Mouse (Mus musculus) liver, postnatal 0 days (tissue): ENCODE data around the gene Ppp1r3c. TPM values are rescaled to one million over a fixed set of nuclear protein-coding genes. Genes with fewer than 3 reads are reported as not detected.
A peak's percentile ranks its signal among the peaks of the same experiment; 100 is the strongest.

Experiments
- ATAC-seq: fragments of 200-750 bp; cut with Nextera tagmentation; 2 replicates; pipeline ENCODE4 v1.8.0; 2017; ENCODE audit warnings: mild to moderate bottlenecking, moderate library complexity
- DNase-seq: peaks from one replicate; pipeline ENCODE4 v3.0.0-alpha.2; 2016
- H3K27ac ChIP-seq: fragments of 300-500 bp; sonication (generic); 2 replicates; pipeline ENCODE4 v1.5.1; 2014; ENCODE audit warnings: antibody characterized with exemption, moderate library complexity, mild to moderate bottlenecking, low read depth
- H3K27me3 ChIP-seq: fragments of 300-500 bp; sonication (generic); 2 replicates; pipeline ENCODE4 v1.6.1; 2014; ENCODE audit warnings: low read length, control low read depth, mixed read lengths; ENCODE audit not compliant: insufficient read depth
- H3K36me3 ChIP-seq: fragments of 300-500 bp; sonication (generic); replicated peaks from 2 replicates; pipeline ENCODE4 v1.6.1; 2014; ENCODE audit warnings: mild to moderate bottlenecking, control low read depth, low read length, moderate library complexity, mixed read lengths; ENCODE audit not compliant: insufficient read depth
- H3K4me1 ChIP-seq: fragments of 300-500 bp; sonication (generic); 2 replicates; pipeline ENCODE4 v1.6.1; 2014; ENCODE audit warnings: antibody characterized with exemption, mild to moderate bottlenecking, control low read depth; ENCODE audit not compliant: insufficient read depth
- H3K4me2 ChIP-seq: fragments of 300-500 bp; sonication (generic); 2 replicates; pipeline ENCODE4 v1.6.1; 2014; ENCODE audit warnings: low read depth, mild to moderate bottlenecking, low read length, moderate library complexity, mixed read lengths
- H3K4me3 ChIP-seq: fragments of 300-500 bp; sonication (generic); 2 replicates; pipeline ENCODE4 v1.5.1; 2014; ENCODE audit warnings: low read depth, low read length
- H3K9ac ChIP-seq: fragments of 300-500 bp; sonication (generic); replicated peaks from 2 replicates; pipeline ENCODE4 v1.6.1; 2014; ENCODE audit warnings: mild to moderate bottlenecking, moderate library complexity
- H3K9me3 ChIP-seq: fragments of 300-500 bp; sonication (generic); 2 replicates; pipeline ENCODE4 v1.6.1; 2016; ENCODE audit warnings: mild to moderate bottlenecking, control low read depth, low read length, mixed read lengths
- CTCF ChIP-seq: sonication (generic); IDR thresholded peaks from 2 replicates; pipeline ENCODE4 v1.5.1; 2016; ENCODE audit warnings: antibody characterized with exemption, low read depth
- EP300 ChIP-seq: IDR thresholded peaks from 2 replicates; pipeline ENCODE4 v1.6.1; 2016; ENCODE audit warnings: antibody characterized with exemption, low read depth, mild to moderate bottlenecking
- WGBS: fragments of 180-500 bp; shearing (Covaris S2); extraction: QIAGEN DNeasy Blood & Tissue Kit; methylation state at CpG from one replicate; pipeline ENCODE4 v1.1.7; 2014; ENCODE audit not compliant: insufficient replicate concordance; 5-methylcytosine and 5-hydroxymethylcytosine counted together
- polyA plus RNA-seq: library from polyadenylated mRNA; unstranded; fragments of >200 nt; fragmentation: Nextera tagmentation; extraction: Ambion mirVana; gene quantifications from 2 replicates; pipeline ENCODE4 v1.2.1, GENCODE M21; 2015

The Ppp1r3c gene
- polyA plus RNA-seq, 1 experiment from 2014 or later: 11.3 TPM

- DNase-seq: no peak
- no peak overlapping the region for H3K4me2 ChIP-seq
- no peaks in the 10 kb centered on the region for H3K9me3 ChIP-seq
- peak overlapping the region; percentile 76 for H3K27ac ChIP-seq
- ATAC-seq: no peak
- no peak overlapping the region for H3K4me3 ChIP-seq
- TF ChIP-seq CTCF (no peak), EP300 (no peak)
- no peaks in the 10 kb centered on the region for H3K36me3 ChIP-seq
- H3K27me3 ChIP-seq: no peaks in the 10 kb centered on the region
- 43% methylated on average over 5 of the region's 5 CpGs for WGBS
- no peak overlapping the region for H3K9ac ChIP-seq
- peaks cover 14% of the 10 kb centered on the region for H3K4me1 ChIP-seq
Observed at GRCm38 (mm10) chr19:36689205-36689604, 47.2 kb downstream of the Ppp1r3c start.

GRCm38 (mm10) chr19:36687843-36688637 is 48.4 kb downstream of the Ppp1r3c start:
- DNase-seq (peak; percentile 38), ATAC-seq (peak; percentile 70)
- Histone ChIP-seq H3K27me3 (no peaks in the 10 kb centered on the region), H3K27ac (peak overlapping the region; percentile 76), H3K36me3 (no peaks in the 10 kb centered on the region), H3K4me2 (no peak overlapping the region), H3K4me1 (peaks cover 14% of the 10 kb centered on the region), H3K4me3 (no peak overlapping the region), H3K9ac (no peak overlapping the region), H3K9me3 (no peaks in the 10 kb centered on the region)
- TF ChIP-seq EP300: no peak
- no peak for TF ChIP-seq CTCF
- 68% methylated on average over 8 of the region's 8 CpGs for WGBS

GRCm38 (mm10) chr19:36687044-36687443 is 49.4 kb downstream of the Ppp1r3c start:
- TF ChIP-seq EP300: no peak
- no peak for TF ChIP-seq CTCF
- no peaks in the 10 kb centered on the region for H3K36me3 ChIP-seq
- no peak overlapping the region for H3K27ac ChIP-seq
- H3K4me1 ChIP-seq: peaks cover 14% of the 10 kb centered on the region
- no peaks in the 10 kb centered on the region for H3K27me3 ChIP-seq
- H3K4me2 ChIP-seq: no peak overlapping the region
- WGBS: 78% methylated on average over 9 of the region's 9 CpGs
- no peak overlapping the region for H3K9ac ChIP-seq
- H3K9me3 ChIP-seq: no peaks in the 10 kb centered on the region
- no peak for ATAC-seq
- DNase-seq: no peak
- H3K4me3 ChIP-seq: no peak overlapping the region

- ATAC-seq (no peak), DNase-seq (no peak)
- TF ChIP-seq CTCF (no peak), EP300 (no peak)
- Histone ChIP-seq H3K36me3 (no peaks in the 10 kb centered on the region), H3K27me3 (no peaks in the 10 kb centered on the region), H3K4me3 (no peak overlapping the region), H3K9ac (no peak overlapping the region), H3K4me1 (peaks cover 14% of the 10 kb centered on the region), H3K4me2 (no peak overlapping the region), H3K27ac (no peak overlapping the region), H3K9me3 (no peaks in the 10 kb centered on the region)
- WGBS: 76% methylated on average over 11 of the region's 11 CpGs
Observed at GRCm38 (mm10) chr19:36686016-36686415, 50.4 kb downstream of the Ppp1r3c start.

GRCm38 (mm10) chr19:36682560-36682959 is 53.9 kb downstream of the Ppp1r3c start:
- DNase-seq (no peak), ATAC-seq (no peak)
- H3K4me1 ChIP-seq: peaks cover 9% of the 10 kb centered on the region; the same call in 1 of the 2 replicates
- TF ChIP-seq CTCF (no peak), EP300 (no peak)
- H3K36me3 ChIP-seq: no peaks in the 10 kb centered on the region
- H3K9ac ChIP-seq: no peak overlapping the region
- no peak overlapping the region for H3K27ac ChIP-seq
- H3K9me3 ChIP-seq: no peaks in the 10 kb centered on the region
- no peak overlapping the region for H3K4me3 ChIP-seq
- no peaks in the 10 kb centered on the region for H3K27me3 ChIP-seq
- WGBS: 56% methylated on average over 2 of the region's 2 CpGs
- no peak overlapping the region for H3K4me2 ChIP-seq

Other genes starting within 250 kb of the Ppp1r3c start
- gene Hectd2, start 182.0 kb downstream of the Ppp1r3c start, polyA plus RNA-seq: 0.69 and 1.00 TPM in 2 replicates
- 9.3 and 9.8 TPM in 2 replicates for gene Tnks2, start 97.6 kb upstream of the Ppp1r3c start, polyA plus RNA-seq
- 1.0 and 1.2 TPM in 2 replicates for gene Fgfbp3, start 183.0 kb upstream of the Ppp1r3c start, polyA plus RNA-seq
- gene Btaf1, start 189.4 kb upstream of the Ppp1r3c start, polyA plus RNA-seq: 2.9 and 3.7 TPM in 2 replicates